Comparison of ENCODE assay signal across 31 mouse cellular contexts in genomic region chr15:6658081-6658480, GRCm38 (mm10). TPM values are rescaled to one million over a fixed set of nuclear protein-coding genes. Genes with fewer than 3 reads are reported as not detected.
DNase-seq lines count a peak whose midpoint lies in the region; ATAC-seq and TF ChIP-seq lines count a peak whose summit lies in the region.
"Had no signal": no experiment of that assay in that cellular context is flagged by ENCODE, and none has a peak within 500 bp of the region (broad histone marks: within the 10 kb centered on the region; RNA-seq: fewer than 3 reads in every experiment).

No protein-coding gene starts in this region.

- ATAC-seq in kidney, embryonic 15.5 days (replicated peaks; ENCODE audit: low FRiP score) = 0 out of 2 replicates have a peak, but pooled peaks have one; percentile 52
- ATAC-seq in kidney, embryonic 16.5 days (ENCODE audit: low FRiP score, low TSS enrichment) = no peak
- peak; percentile 65; the same call in 1 of the 2 replicates for ATAC-seq in erythroid progenitor cell, adult 5-6 weeks (replicated peaks; ENCODE audit: low FRiP score, poor library complexity, severe bottlenecking)
- peak; percentile 99 for ATAC-seq in liver, embryonic 15.5 days (ENCODE audit: insufficient read depth)
- ATAC-seq: forebrain, embryonic 14.5 days; intestine, embryonic 16.5 days; midbrain, embryonic 16.5 days had no signal

- H3K27ac ChIP-seq in kidney, embryonic 15.5 days = no peak overlapping the region
- no peak overlapping the region for H3K27ac ChIP-seq in kidney, embryonic 16.5 days (ENCODE audit: low read length)
- 0 out of 2 replicates have a peak overlapping the region, but pooled peaks have one; percentile 15 for H3K27ac ChIP-seq in liver, embryonic 15.5 days (replicated peaks)
- no peak overlapping the region for H3K27ac ChIP-seq in cerebellum, adult 2 months (ENCODE audit: insufficient read depth, low read length)
- H3K27ac ChIP-seq: heart, embryonic 10.5 days; heart, embryonic 15.5 days; layer of hippocampus, adult 2 months; left cerebral cortex, adult 2 months; limb, embryonic 13.5 days; macrophage; midbrain, embryonic 10.5 days; neural tube, embryonic 12.5 days had no signal

- H3K9me3 ChIP-seq in kidney, embryonic 15.5 days (replicated peaks) = no peaks in the 10 kb centered on the region
- H3K9me3 ChIP-seq in kidney, embryonic 16.5 days (ENCODE audit: low read length) = no peaks in the 10 kb centered on the region
- no peaks in the 10 kb centered on the region for H3K9me3 ChIP-seq in liver, embryonic 15.5 days (replicated peaks)
- H3K9me3 ChIP-seq: heart, embryonic 10.5 days; heart, embryonic 15.5 days; limb, embryonic 13.5 days; midbrain, embryonic 10.5 days; neural tube, embryonic 12.5 days had no signal

- TF ChIP-seq POLR2A in cerebellum, adult 2 months (IDR thresholded peaks at IDR 0.05; ENCODE audit: borderline replicate concordance, insufficient read depth, low read length) = no peak

- no peaks in the 10 kb centered on the region for H3K4me1 ChIP-seq in kidney, embryonic 15.5 days
- no peaks in the 10 kb centered on the region for H3K4me1 ChIP-seq in kidney, embryonic 16.5 days (ENCODE audit: insufficient read depth, low read length)
- H3K4me1 ChIP-seq in liver, embryonic 15.5 days (replicated peaks) = peaks cover 32% of the 10 kb centered on the region
- no peaks in the 10 kb centered on the region for H3K4me1 ChIP-seq in cerebellum, adult 2 months (ENCODE audit: control insufficient read depth, insufficient read depth, low read length)
- H3K4me1 ChIP-seq: heart, embryonic 10.5 days; heart, embryonic 15.5 days; limb, embryonic 13.5 days; neural tube, embryonic 12.5 days had no signal

- no peaks in the 10 kb centered on the region for H3K36me3 ChIP-seq in kidney, embryonic 15.5 days
- no peaks in the 10 kb centered on the region for H3K36me3 ChIP-seq in kidney, embryonic 16.5 days (ENCODE audit: insufficient read depth, low read length)
- H3K36me3 ChIP-seq in liver, embryonic 15.5 days (replicated peaks) = no peaks in the 10 kb centered on the region
- H3K36me3 ChIP-seq: heart, embryonic 10.5 days; heart, embryonic 15.5 days; limb, embryonic 13.5 days; midbrain, embryonic 10.5 days; neural tube, embryonic 12.5 days had no signal

- no peak for TF ChIP-seq CTCF in cerebellum, adult 2 months (IDR thresholded peaks at IDR 0.05; ENCODE audit: borderline replicate concordance, insufficient read depth, low read depth, low read length)

- WGBS in kidney, embryonic 15.5 days = 69% methylated on average over 4 of the region's 4 CpGs
- WGBS in kidney, embryonic 16.5 days = 82% methylated on average over 4 of the region's 4 CpGs
- WGBS in liver, embryonic 15.5 days (ENCODE audit: insufficient replicate concordance) = 31% methylated on average over 4 of the region's 4 CpGs
- 95% methylated on average over 4 of the region's 4 CpGs for WGBS in cerebellum, adult 2 months

- H3K4me3 ChIP-seq in kidney, embryonic 15.5 days (replicated peaks) = no peak overlapping the region
- H3K4me3 ChIP-seq in kidney, embryonic 16.5 days (ENCODE audit: low read length) = no peak overlapping the region
- H3K4me3 ChIP-seq in liver, embryonic 15.5 days (replicated peaks) = no peak overlapping the region
- no peak overlapping the region for H3K4me3 ChIP-seq in cerebellum, adult 2 months (replicated peaks; ENCODE audit: insufficient read depth, low read depth, low read length)
- H3K4me3 ChIP-seq: heart, embryonic 10.5 days; heart, embryonic 15.5 days; layer of hippocampus, adult 2 months; left cerebral cortex, adult 2 months; limb, embryonic 13.5 days; midbrain, embryonic 10.5 days; myocyte; neural tube, embryonic 12.5 days had no signal

- H3K9ac ChIP-seq in kidney, embryonic 15.5 days = no peak overlapping the region
- H3K9ac ChIP-seq in kidney, embryonic 16.5 days (replicated peaks; ENCODE audit: low read length) = no peak overlapping the region
- H3K9ac ChIP-seq in liver, embryonic 15.5 days = no peak overlapping the region
- H3K9ac ChIP-seq: heart, embryonic 15.5 days; limb, embryonic 13.5 days; neural tube, embryonic 12.5 days had no signal

- no peaks in the 10 kb centered on the region for H3K27me3 ChIP-seq in kidney, embryonic 15.5 days
- H3K27me3 ChIP-seq in kidney, embryonic 16.5 days (ENCODE audit: insufficient read depth, low read length) = no peaks in the 10 kb centered on the region
- no peaks in the 10 kb centered on the region for H3K27me3 ChIP-seq in liver, embryonic 15.5 days
- H3K27me3 ChIP-seq in cerebellum, adult 2 months (ENCODE audit: control insufficient read depth, insufficient read depth, low read length) = no peaks in the 10 kb centered on the region
- H3K27me3 ChIP-seq: CH12.LX; heart, embryonic 15.5 days; limb, embryonic 13.5 days; neural tube, embryonic 12.5 days had no signal

- DNase-seq in left cerebral cortex, adult 9 months (ENCODE audit: low spot score in 2 of 2) = no peak
- DNase-seq in cerebellum, adult 2 months = no peak
- no peak for DNase-seq in kidney, postnatal 14 days
- DNase-seq: adrenal gland, adult 8-10 months; cerebellum, adult 18-20 months; cerebellum, postnatal 25 days; gastrocnemius, postnatal 25 days; heart, adult 11 months; kidney, adult 9 months; kidney, postnatal 36 days; lung, adult 2 months; lung, postnatal 10 days; right cerebral cortex, adult 18-20 months; spleen, adult 18-20 months had no signal

- no peak overlapping the region for H3K4me2 ChIP-seq in kidney, embryonic 15.5 days
- H3K4me2 ChIP-seq in kidney, embryonic 16.5 days (replicated peaks; ENCODE audit: low read depth, low read length) = no peak overlapping the region
- H3K4me2 ChIP-seq in liver, embryonic 15.5 days = peak overlapping the region; percentile 29
- H3K4me2 ChIP-seq: heart, embryonic 15.5 days; limb, embryonic 13.5 days; neural tube, embryonic 12.5 days had no signal

RNA-seq across cellular contexts. Expression of gene Rictor, which starts 50.1 kb away (rescaled TPM):
- polyA plus RNA-seq in kidney, embryonic 15.5 days (2015; fragmentation: Nextera tagmentation; extraction: Ambion mirVana) = 39.8 and 41.9 TPM in 2 replicates
- 43.3 TPM in 2 replicates for polyA plus RNA-seq in kidney, embryonic 16.5 days (2015; fragmentation: Nextera tagmentation; extraction: Ambion mirVana)
- total RNA-seq in erythroid progenitor cell, adult 5-6 weeks (2015; ENCODE audit: low replicate concordance) = 41.1 and 59.9 TPM in 2 replicates
- 59.8 and 66.1 TPM in 2 replicates for total RNA-seq in erythroid progenitor cell, adult 5-6 weeks (2017; ENCODE audit: low replicate concordance)
- polyA plus RNA-seq in liver, embryonic 15.5 days (2015; fragmentation: Nextera tagmentation; extraction: Ambion mirVana) = 17.6 and 19.3 TPM in 2 replicates
- polyA plus RNA-seq in cerebellum, adult 2 months (2012; rRNA removed) = 24.4 and 26.0 TPM in 2 replicates
